Mouse (Mus musculus) CH12.LX (cell line): ENCODE data around the gene Dpp6.

Experiments
- CTCF ChIP-seq, 2 experiments: IDR thresholded peaks in 1 of 2; conservative IDR thresholded peaks in 1 of 2; 2 replicates each; pipeline ENCODE4 v1.5.1; 2011 to 2012; ENCODE audit warnings: low read depth in 2 of 2, low read length in 2 of 2, improper control_type of control experiment in 1 of 2, inconsistent platforms in 1 of 2, mild to moderate bottlenecking in 1 of 2, moderate library complexity in 1 of 2
- EP300 ChIP-seq: IDR thresholded peaks from 2 replicates; pipeline ENCODE4 v1.6.1; 2011; ENCODE audit warnings: low read length, improper control_type of control experiment
- MAZ ChIP-seq: IDR thresholded peaks from 2 replicates; pipeline ENCODE4 v1.6.1; 2012; ENCODE audit warnings: low read depth, mild to moderate bottlenecking, inconsistent platforms, low read length, improper control_type of control experiment, moderate library complexity
- POLR2AphosphoS2 ChIP-seq: IDR thresholded peaks from 2 replicates; pipeline ENCODE4 v1.6.1; 2011; ENCODE audit warnings: low read depth, low read length, improper control_type of control experiment
- ZC3H11A ChIP-seq: IDR thresholded peaks from 2 replicates; pipeline ENCODE4 v1.6.1; 2012; ENCODE audit warnings: low read depth, mild to moderate bottlenecking, inconsistent platforms, low read length, improper control_type of control experiment

DNA sequence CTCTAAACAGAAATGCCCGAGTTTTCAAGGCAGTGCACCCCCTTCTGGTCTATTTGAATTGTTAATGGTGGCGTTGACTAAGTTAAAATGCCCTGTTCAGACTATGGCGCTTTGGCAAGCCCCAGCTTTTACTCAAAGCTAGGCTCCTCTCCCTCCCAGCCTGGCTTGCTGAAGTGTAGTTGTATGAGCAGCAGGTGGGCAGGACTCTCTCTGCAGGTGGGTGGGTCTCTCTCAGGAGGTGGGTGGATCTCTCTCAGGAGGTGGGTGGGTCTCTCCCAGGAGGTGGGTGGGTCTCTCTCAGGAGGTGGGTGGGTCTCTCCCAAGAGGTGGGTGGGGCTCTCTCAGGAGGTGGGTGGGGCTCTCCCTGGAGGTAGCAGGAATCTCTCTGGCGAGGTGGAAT is 24.1 kb downstream of the Dpp6 start:
- TF ChIP-seq CTCF (conservative IDR thresholded peaks at IDR 0.05 in 1 of 2, IDR thresholded peaks at IDR 0.05 in 1 of 2; ENCODE audit: low read depth in 2 of 2, low read length in 2 of 2) (no peak), MAZ (no peak), EP300 (no peak), POLR2AphosphoS2 (no peak), ZC3H11A (no peak)
